Mouse (Mus musculus): ENCODE results near the gene Csnk2b.

Gene Csnk2b

GRCm38 (mm10) chr17:35120745-35121142 lies 1.1 kb downstream of the Csnk2b start:
- no peak for DNase-seq

- DNase-seq, result peak in 1 of 2 experiments; percentile 33
Observed at GRCm38 (mm10) chr17:35115046-35116019, 6.5 kb downstream of the Csnk2b start, which contains the start of gene Ly6g5b. Ly6g5b (minus strand) TSS chr17:35115428.

GRCm38 (mm10) chr17:35111774-35112173 lies 10.1 kb downstream of the Csnk2b start:
- DNase-seq, result no peak

GRCm38 (mm10) chr17:35108097-35108496 lies 13.8 kb downstream of the Csnk2b start, which contains the start of gene Ly6g5c:
Ly6g5c (plus strand) TSS chr17:35108279.
- DNase-seq, result no peak

GRCm38 (mm10) chr17:35106522-35106921 lies 15.3 kb downstream of the Csnk2b start:
- no peak for DNase-seq

- DNase-seq, result no peak
Observed at GRCm38 (mm10) chr17:35105740-35106389, 16.0 kb downstream of the Csnk2b start.

GRCm38 (mm10) chr17:35104754-35105153 lies 17.1 kb downstream of the Csnk2b start:
- no peak for DNase-seq

GRCm38 (mm10) chr17:35104079-35104478 lies 17.8 kb downstream of the Csnk2b start:
- DNase-seq, result no peak

GRCm38 (mm10) chr17:35103221-35103690 lies 18.6 kb downstream of the Csnk2b start:
- DNase-seq, result no peak

- DNase-seq, result no peak
Observed at GRCm38 (mm10) chr17:35102299-35102698, 19.6 kb downstream of the Csnk2b start.

- DNase-seq, result no peak
Observed at GRCm38 (mm10) chr17:35101161-35101560, 20.7 kb downstream of the Csnk2b start.

GRCm38 (mm10) chr17:35100196-35100765 lies 21.6 kb downstream of the Csnk2b start:
- DNase-seq, result no peak

- DNase-seq, result no peak
Observed at GRCm38 (mm10) chr17:35097164-35097655, 24.6 kb downstream of the Csnk2b start.

- no peak for DNase-seq
Observed at GRCm38 (mm10) chr17:35096597-35096996, 25.3 kb downstream of the Csnk2b start.

GRCm38 (mm10) chr17:35094475-35095365 lies 27.1 kb downstream of the Csnk2b start:
- DNase-seq, result no peak

GRCm38 (mm10) chr17:35092403-35093198 lies 29.3 kb downstream of the Csnk2b start:
- no peak for DNase-seq

- no peak for DNase-seq
Observed at GRCm38 (mm10) chr17:35090166-35090932, 31.5 kb downstream of the Csnk2b start.

- peak; percentile 85 to 89 for DNase-seq
Observed at GRCm38 (mm10) chr17:35088825-35089644, 32.8 kb downstream of the Csnk2b start, which contains the start of gene Abhd16a. Abhd16a (plus strand) TSS chr17:35089263.

GRCm38 (mm10) chr17:35088151-35088550 lies 33.7 kb downstream of the Csnk2b start:
- DNase-seq, result no peak

Measured in thymus, adult 18-20 months (tissue).